Mouse (Mus musculus) embryo, embryonic 11 days (tissue): Measurements from ENCODE around the gene Unc13b.

Experiments used
- DNase-seq: peaks from one replicate; pipeline ENCODE4 v3.0.0-alpha.2; 2015

The Unc13b gene

DNA sequence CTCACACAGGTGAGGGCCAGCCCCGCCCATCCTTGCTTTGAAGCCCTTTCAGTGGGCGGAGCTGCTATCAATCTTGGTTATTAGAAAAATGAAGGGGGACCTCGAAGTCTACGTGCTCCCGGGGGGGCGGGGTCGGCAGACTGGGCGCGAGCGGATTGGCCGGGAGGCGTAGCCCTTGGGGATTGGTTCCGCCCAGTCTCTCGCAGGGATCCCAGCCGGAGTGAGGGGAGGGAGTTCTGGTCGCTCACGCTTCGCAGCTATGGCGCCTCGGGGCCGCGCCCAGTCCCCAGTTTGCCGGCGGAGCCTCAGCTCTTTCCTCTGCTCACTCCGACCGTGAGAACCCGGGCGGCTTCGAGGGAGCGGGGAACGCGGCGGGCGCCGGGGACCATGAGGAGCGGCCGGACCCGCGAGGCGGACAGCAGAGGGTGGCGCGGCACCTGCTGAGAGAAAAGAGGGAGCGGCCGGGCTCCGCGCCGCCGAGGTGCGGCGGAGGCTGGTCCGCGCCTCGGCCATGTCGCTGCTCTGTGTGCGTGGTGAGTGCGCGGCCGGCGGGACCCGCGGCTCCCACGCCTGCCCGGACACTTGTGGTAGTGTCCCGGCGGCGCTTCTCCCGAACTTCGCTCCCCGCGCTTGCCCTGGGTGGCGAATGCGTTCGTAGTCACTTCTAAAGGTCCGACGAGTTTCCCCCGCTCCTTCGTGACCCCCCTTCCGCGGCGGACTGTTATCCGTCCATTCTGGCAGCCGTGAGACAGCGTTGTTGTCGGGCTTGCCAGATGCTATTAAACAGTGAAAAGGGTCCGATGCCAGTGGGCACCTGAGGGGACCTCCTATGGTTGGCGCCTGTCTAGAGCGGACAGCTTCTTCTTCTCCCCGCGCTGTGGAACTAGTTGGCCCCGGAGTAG lies at the start of gene Unc13b:
Gene Unc13b (plus strand): TSS at position 201 of the 902 bp plus-strand sequence.
- peak; percentile 95 for DNase-seq

DNA sequence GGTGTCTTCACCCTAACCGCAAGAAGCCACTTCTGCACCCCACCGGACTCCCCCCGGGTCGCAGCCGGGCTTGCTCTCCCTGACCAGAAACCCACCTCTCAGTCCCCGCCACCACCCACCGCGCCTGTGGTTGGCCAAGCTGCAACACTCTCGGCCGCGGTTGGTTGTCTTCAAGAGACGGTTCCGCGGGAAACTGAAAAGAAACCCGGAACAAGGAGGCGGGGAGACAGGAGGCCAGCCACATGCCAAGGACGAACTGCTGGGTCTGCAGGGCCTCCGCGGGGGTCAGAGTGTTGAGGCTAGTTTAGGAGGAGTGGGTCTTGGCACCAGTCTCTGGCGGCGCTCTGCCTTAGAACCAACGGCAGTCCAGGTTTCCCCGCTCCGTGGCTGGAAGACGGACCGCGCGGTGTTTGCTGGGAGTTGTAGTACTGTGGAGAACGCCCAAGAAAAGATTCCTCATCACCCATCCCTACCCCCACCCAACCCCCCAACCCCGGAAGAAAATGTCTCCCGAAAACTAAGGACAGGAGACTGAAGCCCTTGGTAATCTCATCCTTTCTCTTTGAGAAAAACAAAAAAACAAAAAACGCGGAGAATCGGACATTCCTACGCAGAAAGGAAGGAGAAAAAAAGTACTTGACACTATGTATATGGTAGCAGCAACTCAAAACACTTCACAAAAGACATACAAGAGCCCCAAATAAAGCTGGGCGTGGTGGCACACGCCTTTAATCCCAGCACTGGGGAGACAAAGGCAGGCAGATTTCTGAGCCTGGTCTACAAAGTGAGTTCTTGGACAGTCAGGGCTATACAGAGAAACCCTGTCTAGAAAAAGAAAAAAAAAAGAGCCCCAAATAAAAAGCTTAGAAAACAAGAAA lies 48.4 kb upstream of the Unc13b start, which contains the start of gene Fancg:
Gene Fancg (minus strand): TSS at position 346 of the 878 bp plus-strand sequence.
- DNase-seq: peak; percentile 94

DNA sequence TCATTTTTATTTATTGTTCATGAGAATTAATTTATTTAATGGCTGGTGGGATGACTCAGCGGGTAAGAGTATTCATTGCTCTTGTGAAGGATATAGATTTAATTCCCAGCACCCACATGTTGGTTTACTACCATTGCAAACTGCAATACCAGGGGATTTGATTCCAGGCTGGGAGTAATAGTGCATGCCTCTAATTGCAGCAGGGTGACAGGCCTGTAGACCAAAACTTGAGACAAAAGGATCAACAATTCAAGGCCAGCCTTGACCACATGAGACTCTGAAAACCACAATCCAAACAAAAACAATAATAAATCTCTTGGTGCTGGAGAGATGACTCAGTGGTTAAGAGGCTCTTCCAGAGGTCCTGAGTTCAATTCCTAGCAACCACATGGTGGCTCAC lies 46.7 kb upstream of the Unc13b start:
- DNase-seq: no peak

DNA sequence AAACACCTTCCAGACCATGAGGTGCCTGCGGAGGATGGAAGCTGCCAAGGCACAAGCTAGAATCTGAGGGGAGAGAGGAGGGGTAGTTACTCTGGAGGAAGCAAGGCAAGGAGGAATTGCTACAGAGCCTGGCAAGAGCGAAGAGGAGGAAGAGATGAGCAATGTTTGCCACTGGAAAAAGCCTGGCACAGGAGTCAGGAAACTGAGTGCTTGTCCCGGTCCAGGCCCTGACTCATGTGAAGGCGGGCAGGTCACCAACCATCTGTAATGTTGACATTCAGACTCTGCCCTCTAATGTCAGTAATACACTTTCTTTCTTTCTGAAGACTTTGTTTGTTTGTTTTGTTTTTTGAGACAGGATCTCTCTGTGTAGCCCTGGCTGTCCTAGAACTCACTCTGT lies 40.6 kb upstream of the Unc13b start:
- DNase-seq: no peak

DNA sequence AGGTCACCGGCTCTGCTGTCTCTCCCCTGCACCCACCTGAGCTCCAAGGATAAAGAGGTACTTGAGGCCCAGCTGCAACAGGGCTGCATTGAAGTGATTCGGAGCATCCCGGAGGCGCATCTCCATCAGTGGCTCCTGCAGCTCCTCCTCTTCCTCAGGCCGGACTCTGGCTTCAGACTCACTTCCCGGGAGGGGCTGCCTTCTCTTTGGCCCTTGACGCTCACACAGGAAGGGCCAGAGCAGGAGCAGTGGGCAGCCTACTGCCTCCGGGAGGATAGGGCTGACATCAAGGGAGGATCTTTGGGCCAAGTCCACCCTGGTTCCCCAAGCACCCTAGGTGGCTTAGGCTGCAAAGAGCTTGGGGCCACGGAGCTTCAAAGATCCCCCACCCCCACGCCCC lies 39.6 kb upstream of the Unc13b start:
- DNase-seq: no peak

DNA sequence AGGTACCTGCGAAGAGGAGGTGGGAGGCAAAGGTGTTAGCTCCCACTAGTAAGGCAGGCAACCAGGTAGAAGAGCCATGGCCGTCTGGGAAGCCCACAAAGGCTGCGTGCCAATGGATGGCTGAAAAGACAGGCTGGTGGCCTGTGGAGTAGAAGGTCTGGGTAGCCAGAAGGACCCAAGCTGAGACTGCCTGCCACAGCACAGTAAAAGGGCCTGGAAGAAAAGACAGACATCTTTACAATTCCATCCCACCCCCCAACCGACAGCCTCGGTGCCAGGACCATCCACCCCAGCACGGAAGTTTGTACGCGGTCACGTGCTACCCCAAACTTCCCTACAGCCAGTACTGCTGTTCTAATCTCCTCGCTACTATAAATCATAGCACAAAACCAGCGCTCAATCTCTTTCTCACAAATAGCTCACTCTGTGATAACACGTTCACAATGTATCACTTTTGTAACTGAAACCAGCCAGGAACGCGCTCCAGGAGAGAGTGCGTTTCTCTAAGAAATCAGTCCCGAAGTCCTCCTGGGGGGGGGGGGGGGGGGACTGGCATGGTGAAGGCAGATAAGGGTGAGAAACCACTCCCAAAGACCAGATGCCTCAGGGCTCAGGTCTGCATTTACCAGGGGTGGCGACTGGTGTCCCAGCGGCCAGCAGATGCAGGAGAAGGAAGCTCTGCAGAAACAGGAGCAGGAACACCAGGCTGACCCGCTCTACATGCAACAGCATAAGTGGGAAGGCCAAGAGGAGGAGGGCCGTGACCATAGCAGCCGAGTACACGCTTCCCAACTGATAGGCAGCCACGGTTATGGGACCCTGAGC lies 38.9 kb upstream of the Unc13b start:
- DNase-seq: no peak

DNA sequence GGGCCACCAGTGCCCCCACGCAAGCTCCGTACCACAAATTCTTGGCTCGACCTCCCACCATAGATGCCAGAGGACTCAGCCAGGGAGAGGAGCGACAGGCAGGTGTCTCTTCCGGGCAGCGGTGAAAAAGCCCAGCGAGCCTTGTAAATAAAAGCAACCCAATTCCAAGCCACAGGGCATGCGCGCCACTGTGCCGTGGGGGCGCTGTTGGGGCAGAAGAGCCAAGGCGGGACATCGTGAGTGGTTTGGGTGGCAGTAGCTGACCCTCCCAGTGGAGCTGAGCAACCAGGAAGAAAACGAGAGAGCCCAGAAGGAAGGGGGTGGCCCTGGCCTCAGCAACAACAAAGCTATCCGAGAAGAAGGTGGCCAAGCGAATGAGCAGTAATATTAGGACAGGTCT lies 37.9 kb upstream of the Unc13b start:
- DNase-seq: no peak

DNA sequence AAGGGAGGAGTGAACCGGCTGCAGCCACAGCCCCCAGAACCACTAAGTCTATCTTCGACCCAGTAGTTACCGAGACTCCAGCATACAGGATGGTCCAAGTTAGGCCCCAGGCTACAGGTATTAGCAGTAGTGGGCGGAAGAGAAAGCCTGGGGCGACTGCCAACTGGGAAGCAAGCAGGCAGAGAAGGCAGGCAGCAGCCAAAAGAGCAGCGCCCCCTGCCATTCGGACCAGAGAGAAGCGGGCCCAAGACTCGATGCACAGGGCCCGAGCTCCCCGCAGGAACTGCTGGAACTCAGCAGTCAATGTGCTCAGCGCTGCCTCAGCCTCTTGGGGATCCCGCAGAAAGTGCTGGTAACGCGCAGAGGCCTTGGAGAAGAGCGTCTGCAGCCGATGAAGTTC lies 37.4 kb upstream of the Unc13b start:
- no peak for DNase-seq

DNA sequence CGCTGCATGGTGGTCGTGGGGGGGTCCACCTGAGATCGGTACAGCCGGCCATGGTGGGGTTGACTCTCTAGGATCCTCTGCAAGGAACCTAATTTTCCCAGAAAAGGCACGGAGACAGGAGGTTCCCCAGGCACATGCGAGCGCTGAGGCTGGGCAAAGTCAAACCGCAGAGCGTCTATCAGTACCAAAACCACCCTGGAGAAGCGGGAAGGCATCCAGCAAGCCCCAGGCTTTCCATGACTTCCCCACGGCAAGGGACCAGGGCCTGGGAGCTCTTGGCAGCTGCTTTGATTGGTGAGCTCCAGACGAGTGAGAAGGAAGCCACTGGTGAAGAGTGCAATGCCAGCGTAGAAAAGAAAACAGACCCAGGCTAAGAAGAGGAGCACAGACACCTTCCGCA lies 34.1 kb upstream of the Unc13b start:
- DNase-seq: no peak

DNA sequence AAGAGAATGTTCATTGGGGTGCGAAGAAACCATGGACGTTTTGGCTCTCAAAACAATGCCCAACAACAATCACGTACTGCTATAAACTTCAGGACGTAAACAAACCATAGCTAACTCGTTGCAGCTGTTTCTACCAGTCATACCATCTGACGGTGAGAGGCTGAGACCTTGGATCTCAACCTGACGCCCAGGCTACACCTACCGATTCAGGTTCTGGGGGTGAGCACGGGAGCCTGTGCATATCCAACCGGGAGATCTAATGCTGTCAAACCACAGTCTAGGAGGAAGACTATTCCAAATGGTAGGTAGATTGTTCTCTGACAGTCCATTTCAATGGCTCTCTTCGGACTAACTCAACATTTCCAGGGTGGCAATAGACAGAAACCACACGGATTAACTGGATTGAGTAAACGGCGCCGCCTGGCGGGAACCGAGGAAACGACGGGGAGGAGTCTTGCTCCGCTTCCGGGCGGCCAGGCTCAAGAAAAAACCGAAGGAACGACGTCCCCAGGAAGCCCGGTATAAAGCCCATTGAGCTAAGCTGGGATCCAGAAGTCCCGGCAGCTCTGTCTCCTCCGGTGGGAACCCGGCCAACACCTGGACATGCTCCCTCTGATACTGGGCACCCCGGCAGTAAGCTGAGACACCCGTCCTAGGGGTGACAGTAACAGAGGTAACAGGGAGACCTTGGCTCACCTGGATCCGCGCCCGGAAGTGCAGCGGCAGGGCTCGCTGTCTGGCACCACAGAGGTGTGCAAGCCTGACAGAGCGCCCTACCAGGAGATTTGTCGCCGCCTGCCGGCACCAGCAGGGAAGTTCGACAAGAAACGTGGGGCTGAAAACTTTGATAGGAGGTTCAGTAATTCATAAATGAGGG lies 33.4 kb upstream of the Unc13b start, which contains the start of gene Pigo:
Gene Pigo (minus strand): TSS at position 736 of the 877 bp plus-strand sequence.
- peak; percentile 93 for DNase-seq

DNA sequence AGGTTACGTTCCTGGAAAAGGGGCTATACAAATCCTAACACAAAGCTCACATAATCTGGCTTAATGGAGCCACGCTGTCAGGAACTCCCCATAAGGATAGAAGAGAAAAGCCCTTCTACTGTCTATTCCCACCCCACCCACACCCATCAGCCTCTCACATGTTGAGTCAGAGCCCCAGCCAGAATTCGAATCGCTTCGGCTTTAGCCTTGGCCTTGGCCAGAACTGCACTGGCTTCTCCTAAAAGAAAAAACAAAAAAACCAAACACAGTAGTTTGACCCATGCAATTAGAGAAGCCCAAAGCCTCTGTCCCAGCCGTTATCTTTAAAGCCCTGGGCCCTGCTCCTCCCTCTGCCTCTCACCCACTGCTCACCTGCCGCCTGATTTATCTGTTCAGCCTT lies 29.6 kb upstream of the Unc13b start:
- no peak for DNase-seq

DNA sequence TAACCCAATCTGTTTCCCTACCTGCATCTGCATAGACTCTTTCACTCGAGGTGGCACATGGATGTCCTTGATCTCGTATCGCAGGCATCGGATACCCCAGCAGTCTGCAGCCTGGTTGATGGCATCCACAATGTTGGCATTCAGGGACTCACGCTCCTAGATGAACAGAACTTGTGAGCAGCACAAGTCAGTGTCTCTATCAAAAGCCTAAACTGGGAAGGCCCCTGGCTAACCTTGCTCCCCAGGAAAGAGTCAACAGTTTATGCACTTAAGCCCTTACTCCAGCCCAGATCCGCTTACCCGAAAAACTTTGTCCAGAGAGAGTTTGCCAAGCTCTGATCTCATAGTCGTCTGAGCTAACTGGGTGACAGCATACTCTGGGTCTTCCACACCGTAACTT lies 29.0 kb upstream of the Unc13b start:
- no peak for DNase-seq

DNA sequence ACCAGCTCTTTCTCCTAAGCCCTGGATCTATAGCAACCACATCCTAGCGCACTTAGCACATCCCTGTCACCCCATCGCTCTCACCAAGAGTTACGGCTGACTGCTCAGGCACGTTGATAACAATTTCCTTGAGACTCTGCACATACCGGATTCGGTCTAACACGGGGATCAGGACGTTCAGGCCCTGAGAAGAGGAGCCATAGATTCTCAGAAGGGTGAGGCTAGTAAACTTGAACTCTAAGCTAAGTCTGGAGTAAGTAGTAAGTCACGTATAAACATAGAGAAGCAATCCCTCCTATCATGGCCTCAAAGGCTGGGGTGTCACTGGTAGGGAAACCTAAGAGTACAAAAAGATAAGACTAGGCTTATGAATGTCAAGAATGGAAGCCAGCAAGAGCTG lies 28.4 kb upstream of the Unc13b start:
- DNase-seq: no peak

DNA sequence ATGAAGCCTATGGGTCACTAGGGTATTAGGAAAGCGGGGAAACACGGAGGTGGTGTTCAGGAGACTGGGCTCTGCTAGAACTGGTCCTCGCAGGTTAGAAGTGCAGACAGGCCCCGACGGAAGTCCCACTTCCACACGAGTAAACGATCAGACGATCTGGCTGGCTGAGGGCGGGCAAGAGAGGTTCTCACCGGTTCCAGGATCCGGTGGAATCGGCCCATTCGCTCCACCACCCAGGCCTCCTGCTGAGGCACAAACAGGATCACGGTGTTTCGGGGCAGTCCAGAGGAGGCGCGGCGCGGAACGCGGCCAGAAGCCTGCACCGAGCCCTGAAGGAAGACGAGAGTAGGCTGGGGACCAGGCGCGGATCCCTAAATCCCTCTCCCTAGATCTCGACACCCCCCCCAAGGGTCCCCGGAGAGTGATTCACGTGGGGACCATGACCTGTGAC lies 27.9 kb upstream of the Unc13b start:
- peak; percentile 36 for DNase-seq

DNA sequence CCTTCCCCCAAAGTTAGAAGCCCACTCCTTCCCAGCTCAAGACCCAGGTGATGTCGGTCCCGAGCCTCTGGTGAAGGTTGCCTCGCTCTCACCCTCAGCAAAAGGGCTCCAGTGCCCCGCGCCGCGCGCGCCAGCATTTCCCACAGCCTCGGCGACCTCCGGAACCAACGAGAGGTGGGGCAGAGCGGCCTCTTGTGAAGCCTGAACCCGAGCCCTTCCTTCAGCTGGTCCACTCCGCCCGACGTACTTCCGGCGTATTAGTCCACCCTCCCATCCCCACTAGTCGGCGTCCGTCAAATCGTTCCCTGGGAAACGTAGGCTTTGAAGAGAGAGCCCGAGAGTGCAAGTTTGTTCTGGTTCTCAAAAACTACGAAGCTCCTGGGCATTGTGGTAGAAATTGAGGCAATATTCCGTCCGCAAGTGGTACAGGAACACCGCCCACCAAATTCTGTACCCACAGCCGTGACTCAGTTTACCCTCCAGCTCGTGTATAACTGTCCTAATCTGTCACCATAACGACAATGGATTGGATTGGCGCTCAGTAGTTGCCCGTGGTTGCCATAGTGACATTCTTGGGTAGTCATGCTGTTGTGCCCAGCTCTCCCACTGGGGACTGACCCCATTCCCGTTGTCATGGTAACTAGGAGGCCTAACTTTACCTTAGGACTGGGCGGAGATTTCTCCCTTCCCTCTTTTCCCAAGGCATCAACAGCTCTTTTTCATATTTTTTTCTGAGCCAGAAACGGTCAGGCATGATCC lies 27.3 kb upstream of the Unc13b start, which contains the start of gene Stoml2:
Gene Stoml2 (minus strand): TSS at position 474 of the 759 bp plus-strand sequence.
- DNase-seq: peak; percentile 97

DNA sequence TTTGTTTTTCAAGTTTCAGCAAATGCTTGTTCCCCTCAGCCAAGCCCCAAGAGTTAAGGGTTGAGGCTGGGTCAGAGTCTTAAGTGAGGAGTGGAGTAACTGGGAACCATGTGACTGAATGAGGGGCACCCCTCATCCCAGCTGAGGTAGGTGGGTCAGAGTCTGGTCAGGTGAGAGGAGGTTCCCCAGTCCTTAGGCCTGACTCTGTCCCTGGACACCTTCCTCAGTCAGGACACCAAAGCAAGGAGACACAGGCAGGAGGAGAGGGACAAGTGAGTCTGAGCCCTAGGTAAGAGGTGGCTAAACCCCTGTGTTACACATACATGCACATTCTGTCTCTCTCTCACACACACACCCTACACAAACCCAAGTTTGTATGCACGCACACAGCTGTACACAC lies 26.3 kb upstream of the Unc13b start:
- DNase-seq: no peak

DNA sequence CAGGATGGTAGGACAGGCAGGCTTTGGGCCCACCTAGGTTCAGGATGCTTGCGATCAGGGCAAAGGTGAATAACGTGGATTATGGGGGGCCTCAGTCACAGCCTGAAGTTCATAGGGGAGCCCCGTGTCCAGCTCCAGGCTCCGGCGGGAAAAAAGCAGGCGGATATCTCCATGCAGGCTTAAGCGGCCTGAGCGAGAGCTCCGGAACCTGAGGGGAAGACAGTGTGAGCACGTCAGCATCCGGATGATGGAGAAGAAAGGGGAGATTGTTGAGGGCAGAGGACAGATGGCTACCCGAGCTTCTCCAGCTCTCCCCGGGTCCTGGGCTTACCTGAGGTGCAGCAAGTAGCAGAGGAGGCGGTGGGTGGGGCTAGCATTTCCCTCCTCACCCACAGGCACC lies 25.3 kb upstream of the Unc13b start:
- DNase-seq: no peak

DNA sequence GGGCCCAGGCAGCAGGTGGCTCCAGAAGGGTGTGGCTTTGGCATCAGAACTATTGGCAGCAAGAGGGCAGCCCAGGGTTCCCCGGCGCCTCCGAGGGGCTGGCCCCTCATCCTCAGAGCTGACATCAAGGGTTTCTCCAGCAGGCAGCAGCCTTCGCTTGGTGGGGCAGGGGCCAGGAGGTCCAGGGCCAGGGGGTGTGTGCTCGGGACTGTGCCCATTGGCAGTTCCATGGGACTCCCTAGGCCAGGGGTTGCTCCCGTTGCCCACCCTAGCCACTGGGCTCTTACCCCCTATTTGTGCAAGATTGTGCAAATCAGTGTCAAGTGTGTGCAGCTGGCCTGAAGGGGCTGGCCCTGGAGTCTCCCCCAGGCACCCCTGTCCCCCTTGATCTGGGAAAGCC lies 22.9 kb upstream of the Unc13b start:
- DNase-seq: no peak

DNA sequence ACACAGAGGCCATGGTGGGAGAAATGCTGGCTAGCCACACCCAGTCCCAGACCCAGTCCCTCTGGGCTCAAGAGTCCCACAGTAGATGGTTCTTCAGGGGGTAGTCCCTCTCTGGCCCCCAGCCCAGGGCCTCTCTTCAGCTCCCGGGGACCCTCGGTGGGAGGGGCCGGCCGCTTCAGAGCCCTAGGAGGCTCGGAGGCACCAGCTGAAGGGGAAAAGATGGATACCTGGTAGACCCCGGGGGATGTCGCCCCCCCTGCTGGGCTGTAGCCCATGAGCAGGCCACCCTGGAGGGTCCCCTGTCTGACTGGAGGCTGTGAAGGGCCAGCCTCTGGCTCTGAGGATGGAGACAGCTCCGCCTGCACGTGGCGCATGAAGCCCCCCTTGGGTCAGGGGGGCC lies 22.4 kb upstream of the Unc13b start:
- no peak for DNase-seq

DNA sequence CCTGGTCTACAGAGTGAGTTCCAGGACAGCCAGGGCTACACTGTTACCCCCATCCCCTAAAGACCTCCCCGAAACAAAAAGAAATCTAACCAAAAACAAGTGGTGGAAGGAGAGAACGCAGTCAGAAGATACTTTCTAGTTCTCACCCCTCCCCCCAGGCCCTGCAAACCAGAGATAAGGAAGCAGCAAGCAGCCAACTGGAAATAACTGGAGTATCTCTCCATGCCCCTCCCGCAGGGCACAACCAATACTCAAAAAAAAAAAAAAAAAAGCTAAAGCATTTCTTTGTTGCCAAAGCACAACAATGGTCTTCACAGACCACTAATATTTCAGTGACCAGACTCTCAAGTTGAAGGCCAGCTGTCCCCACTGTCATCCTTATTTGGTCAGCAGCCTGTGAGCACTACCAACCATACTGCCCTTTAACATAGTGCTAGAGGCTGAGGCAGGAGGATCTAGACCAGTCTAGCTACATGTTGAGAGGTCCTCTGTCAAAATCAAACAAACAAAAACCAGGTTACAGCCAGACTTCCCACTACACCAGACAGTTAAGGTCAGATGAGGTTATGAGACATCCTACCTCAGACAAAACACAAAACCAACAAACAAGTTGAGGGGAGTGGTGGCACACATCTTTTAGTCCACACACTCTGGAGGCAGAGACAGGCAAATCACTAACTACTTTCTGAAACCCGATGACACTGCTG lies 20.7 kb upstream of the Unc13b start:
- DNase-seq: no peak
